Mouse (Mus musculus): ENCODE results near the gene Tspan31. TPM values are rescaled to one million over a fixed set of nuclear protein-coding genes. Genes with fewer than 3 reads are reported as not detected.
"Not testable (repeated sequence)": the region's sequence is repeated elsewhere in the genome, so short reads cannot be mapped to it uniquely, and the experiment has no call there.

Tspan31 gene
- polyA plus RNA-seq, 1 experiment, result 56.7 TPM

DNA sequence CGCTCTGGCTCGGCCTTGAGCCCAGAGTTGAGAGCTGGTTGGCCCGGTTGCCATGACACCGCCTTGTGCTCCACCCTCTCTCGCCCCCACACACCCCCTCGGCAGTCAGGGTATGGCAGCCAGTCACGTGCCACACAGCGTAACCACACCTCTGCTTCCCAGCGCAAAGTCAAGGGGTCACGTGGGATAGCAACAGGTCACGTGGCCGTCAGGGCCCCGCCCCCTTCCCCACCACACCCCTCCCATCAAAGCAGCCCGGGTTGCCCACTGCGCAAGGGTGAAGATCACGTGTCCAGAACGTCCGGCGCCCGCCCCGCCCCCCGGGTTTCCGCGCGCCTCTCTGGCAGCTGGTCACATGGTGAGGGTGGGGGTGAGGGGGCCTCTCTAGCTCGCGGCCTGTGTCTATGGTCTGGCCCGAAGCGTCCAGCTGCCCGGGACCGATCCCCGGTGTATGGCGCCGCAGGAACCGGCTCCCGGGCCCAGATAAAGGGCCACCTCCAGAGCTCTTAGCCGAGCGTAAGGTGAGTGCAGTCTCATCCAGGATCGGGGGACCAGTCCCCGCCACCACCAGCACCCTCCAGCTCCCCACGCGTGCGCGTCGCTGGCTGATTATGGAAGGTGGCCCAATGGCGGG is 6.7 kb downstream of the Tspan31 start, which contains the start of gene Cdk4:
Gene Cdk4 (plus strand): TSS at position 296 of the 634 bp plus-strand sequence.
- 0 out of 2 replicates have a peak, but pooled peaks cover 3% of the 10 kb centered on the region for H3K4me1 ChIP-seq (ENCODE audit: control insufficient read depth, insufficient read depth, insufficient read length, low read length)
- peak within 1 kb of the TSS; percentile 41 for H3K27ac ChIP-seq (replicated peaks; ENCODE audit: low read depth, low read length)
- peak within 1 kb of the TSS; percentile 78 for H3K4me3 ChIP-seq (ENCODE audit: insufficient read depth, low read depth, low read length)

DNA sequence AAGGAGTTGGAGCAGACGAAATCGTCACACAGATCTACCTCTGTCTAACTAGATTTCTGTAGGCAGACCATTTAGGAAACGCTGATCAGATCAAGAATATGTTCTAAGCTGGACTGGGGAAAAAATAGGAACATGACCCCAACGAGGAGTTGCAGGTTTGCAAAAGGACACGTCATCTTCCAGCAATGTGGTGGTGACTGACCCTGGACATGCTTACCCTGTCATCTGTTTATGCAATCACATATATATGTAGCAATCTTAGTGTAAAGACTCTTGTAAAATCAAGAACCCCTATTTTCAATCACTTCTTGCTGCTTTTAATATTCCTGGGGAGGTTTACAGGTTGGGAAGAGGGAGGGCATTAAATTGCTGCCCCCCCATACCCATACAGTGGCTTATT is 7.6 kb downstream of the Tspan31 start:
- H3K4me1 ChIP-seq (ENCODE audit: control insufficient read depth, insufficient read depth, insufficient read length, low read length), result 0 out of 2 replicates have a peak, but pooled peaks cover 3% of the 10 kb centered on the region
- H3K4me3 ChIP-seq (ENCODE audit: insufficient read depth, low read depth, low read length), result no peak overlapping the region
- H3K27ac ChIP-seq (replicated peaks; ENCODE audit: low read depth, low read length), result no peak overlapping the region

DNA sequence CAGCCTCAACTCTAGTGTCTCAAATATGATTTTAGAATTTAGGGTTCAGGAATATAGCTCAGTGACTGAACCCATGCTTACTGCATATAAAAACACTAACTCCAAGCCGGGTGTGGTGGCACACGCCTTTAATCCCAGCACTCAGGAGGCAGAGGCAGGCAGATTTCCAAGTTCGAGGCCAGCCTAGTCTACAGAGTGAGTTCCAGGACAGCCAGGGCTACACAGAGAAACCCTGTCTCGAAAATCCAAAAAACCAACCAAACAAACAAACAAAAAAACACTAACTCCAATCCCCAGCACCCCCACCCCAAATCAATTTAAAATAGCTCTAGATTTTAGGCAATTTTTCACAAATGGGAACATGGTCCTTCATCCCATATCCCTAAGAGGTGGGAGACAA is 8.0 kb downstream of the Tspan31 start:
- not testable (repeated sequence) for H3K4me1 ChIP-seq (ENCODE audit: control insufficient read depth, insufficient read depth, insufficient read length, low read length); H3K27ac ChIP-seq (replicated peaks; ENCODE audit: low read depth, low read length); H3K4me3 ChIP-seq (ENCODE audit: insufficient read depth, low read depth, low read length)

DNA sequence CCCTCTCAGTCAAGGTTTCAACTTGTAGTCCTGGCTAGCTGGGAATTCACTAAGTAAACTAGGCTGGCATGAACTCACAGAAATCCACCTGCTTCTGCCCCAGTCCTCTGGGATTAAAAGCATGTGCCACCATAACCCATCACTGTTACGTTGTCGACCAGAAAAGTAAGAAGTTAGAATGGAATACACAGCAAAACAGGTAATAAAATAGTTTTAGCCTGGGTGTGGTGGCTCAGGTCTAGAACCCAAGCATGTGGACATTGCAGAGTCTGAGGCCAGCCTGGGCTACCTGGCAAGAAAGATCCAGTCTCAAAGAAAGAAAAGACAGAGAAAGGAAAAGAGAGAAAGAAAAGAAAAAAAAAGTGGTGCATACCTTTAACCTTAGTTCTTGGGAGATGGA is 8.6 kb downstream of the Tspan31 start:
- no peak overlapping the region for H3K27ac ChIP-seq (replicated peaks; ENCODE audit: low read depth, low read length)
- no peak overlapping the region for H3K4me3 ChIP-seq (ENCODE audit: insufficient read depth, low read depth, low read length)
- 0 out of 2 replicates have a peak, but pooled peaks cover 3% of the 10 kb centered on the region for H3K4me1 ChIP-seq (ENCODE audit: control insufficient read depth, insufficient read depth, insufficient read length, low read length)

DNA sequence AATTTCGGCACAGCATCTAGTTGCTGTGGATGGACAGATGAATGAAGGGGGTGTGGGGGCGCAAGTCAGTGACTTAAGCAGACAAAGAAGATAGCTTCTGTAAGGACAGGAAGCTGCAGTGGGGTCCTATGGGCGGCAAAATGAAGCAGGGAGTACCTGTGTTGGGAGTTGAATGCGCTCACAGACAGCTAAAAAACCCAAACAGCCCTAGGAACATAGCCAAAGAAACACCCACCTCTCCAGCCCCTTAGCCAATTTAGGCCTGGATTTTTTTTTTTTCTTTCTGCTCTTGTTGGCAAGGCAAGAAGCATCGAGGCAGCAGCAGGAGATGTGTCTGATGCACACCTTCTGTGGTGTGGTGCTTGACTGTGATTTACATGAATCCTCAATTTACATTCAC is 9.0 kb downstream of the Tspan31 start:
- Histone ChIP-seq H3K4me3 (ENCODE audit: insufficient read depth, low read depth, low read length) (no peak overlapping the region), H3K27ac (replicated peaks; ENCODE audit: low read depth, low read length) (no peak overlapping the region), H3K4me1 (ENCODE audit: control insufficient read depth, insufficient read depth, insufficient read length, low read length) (0 out of 2 replicates have a peak, but pooled peaks cover 3% of the 10 kb centered on the region)

DNA sequence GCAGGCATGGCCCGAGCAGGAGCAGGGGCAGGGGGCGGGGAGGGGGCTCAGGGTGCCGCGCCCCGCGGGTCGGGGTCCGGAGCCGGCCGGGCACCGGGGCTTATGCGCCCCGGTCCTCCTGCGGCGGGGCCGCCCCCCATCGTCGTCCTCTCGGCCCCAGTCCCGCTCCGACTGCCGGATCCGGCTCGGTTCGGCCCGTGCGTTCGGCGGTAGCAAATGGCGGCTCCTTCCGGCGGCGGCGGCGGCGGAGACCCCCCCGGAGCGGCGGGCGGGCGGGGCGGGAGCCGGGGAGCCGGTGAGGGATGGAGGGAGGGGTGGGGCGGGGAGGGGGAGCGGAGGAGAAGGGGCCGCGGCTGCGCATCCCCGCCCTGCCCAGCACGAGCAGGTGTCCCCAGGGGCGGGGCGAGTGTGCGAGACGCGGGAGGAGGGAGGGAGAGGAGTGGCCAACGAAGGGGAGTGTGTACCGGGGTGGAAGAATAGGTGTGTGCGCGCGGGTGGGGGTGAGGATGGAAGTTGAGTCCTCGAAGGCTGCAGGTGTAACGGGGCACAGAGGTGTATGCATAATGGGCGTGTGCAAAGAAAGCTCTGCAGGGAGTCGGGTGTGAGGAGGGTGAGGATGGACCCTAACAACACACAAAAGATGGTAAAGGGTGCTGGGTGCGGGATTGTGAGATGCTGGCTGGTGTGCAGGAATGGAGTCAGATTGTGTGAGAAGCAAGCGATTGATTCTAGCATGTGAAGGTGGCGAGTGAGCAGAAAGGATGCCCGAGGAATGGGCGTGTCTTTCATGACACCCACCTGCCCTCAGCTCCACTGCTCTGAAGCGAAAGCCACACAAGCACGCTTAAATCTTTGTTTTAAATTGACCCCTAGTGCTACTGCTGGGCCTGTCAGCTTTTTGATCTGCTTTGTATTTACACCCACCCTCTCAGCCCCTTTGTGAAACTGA is 9.8 kb downstream of the Tspan31 start, which contains the start of gene March9:
Gene March9 (minus strand): TSS at position 217 of the 949 bp plus-strand sequence.
- Histone ChIP-seq H3K4me3 (ENCODE audit: insufficient read depth, low read depth, low read length) (peak within 1 kb of the TSS; percentile 58), H3K27ac (replicated peaks; ENCODE audit: low read depth, low read length) (no peak within 1 kb of the TSS), H3K4me1 (ENCODE audit: control insufficient read depth, insufficient read depth, insufficient read length, low read length) (0 out of 2 replicates have a peak, but pooled peaks cover 3% of the 10 kb centered on the region)

DNA sequence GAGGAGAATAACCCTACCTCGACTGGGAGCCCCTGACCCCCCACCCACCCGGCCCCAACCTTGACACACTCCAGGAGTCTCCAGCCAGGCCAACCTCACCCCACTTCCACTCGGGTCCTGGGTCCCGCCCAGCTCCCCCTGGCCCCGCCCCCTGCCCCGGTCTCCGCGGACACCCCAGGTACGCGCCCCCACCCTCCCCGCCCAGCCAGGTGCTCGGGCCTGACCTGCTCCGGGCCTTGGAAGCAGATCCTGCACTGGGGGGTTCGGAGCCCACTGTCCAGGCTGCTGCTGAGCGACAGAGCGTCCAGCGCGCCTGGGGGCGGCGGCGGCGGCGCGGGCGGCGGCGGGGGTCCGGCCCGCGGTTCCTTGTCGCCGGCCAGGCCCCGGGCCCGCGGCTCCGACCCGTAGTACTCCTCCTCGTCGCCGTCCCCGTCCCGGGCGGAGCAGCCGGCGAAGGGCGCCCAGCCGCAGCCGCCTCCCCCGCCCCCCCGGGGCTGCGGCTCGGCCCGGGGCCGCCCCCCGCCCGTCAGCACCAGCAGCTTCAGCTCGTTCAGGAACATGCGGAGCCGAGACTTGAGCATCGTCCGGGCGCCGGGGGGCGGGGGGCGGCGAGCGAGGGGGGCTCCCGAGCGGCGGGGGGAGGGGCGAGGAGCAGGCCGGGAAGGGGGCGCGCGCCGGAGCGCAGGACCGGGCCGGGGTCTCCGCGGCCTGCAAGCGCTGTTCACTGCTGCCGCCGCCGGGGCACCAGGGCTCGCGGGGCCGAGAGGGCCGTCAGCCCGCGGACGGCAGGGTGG is 10.7 kb downstream of the Tspan31 start:
- Histone ChIP-seq H3K4me3 (ENCODE audit: insufficient read depth, low read depth, low read length) (peak overlapping the region; percentile 58), H3K4me1 (ENCODE audit: control insufficient read depth, insufficient read depth, insufficient read length, low read length) (0 out of 2 replicates have a peak, but pooled peaks cover 2% of the 10 kb centered on the region), H3K27ac (replicated peaks; ENCODE audit: low read depth, low read length) (no peak overlapping the region)

DNA sequence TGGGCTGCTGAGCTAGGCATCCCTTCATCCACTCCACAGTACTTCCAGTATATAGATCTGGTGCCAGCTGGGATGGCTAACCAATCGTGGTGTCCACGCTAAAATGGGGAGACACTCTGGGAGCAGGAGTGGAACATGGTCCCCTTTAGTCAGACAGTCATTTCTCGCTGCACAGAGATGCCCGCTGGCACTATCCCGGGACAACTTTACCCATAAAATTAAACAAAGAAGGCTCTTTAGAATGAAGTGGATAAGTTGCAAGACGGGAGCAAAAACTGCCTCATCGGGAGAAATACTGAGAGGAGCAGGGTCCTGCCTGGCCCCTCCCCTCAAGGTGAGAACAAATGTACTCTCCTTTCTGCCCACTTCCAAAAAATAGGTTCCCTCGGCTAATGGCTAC is 11.4 kb downstream of the Tspan31 start:
- Histone ChIP-seq H3K4me1 (ENCODE audit: control insufficient read depth, insufficient read depth, insufficient read length, low read length) (no peaks in the 10 kb centered on the region), H3K27ac (replicated peaks; ENCODE audit: low read depth, low read length) (no peak overlapping the region), H3K4me3 (ENCODE audit: insufficient read depth, low read depth, low read length) (peak overlapping the region; percentile 27)

DNA sequence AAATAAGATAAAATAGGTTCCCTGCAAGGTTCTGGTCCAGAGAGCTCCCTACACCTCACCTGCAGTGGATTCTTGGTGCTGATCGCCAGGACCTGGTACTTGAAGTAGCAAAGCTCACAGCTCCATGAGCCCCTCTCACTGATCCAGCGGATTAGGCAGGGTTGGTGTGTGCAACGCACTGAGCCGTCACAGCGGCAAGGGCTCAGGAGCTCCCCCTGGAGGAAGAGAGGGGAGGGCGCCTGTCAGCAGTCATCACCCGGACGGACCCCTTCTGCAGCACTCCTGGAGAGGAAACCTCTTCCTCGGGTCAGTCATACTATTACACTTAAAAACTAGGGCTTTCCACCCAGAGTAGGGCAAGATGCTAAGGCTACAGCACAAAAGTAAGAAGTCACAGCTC is 11.9 kb downstream of the Tspan31 start:
- Histone ChIP-seq H3K27ac (replicated peaks; ENCODE audit: low read depth, low read length) (no peak overlapping the region), H3K4me3 (ENCODE audit: insufficient read depth, low read depth, low read length) (peak overlapping the region; percentile 27)

DNA sequence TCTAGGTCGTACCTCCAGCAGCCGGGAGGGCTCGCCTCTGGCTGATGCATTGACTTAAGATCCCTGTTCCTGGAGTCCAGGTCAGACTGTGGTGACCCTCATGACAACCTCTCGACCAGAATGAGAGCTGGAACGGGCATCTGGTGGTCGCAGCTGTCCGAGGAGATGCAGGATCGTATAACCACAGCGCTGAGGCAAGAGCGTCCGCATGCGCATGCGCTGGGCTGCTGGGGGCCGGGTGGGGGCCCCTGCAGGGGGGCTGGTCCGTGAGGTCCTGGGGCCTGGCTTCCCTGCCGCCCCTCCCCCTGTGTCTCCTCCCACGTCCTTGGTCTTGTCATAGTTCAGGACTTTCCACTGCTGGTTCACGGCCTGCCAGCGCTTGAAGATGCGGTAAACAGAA is 13.6 kb downstream of the Tspan31 start:
- Histone ChIP-seq H3K27ac (replicated peaks; ENCODE audit: low read depth, low read length) (no peak overlapping the region), H3K4me1 (ENCODE audit: control insufficient read depth, insufficient read depth, insufficient read length, low read length) (no peaks in the 10 kb centered on the region), H3K4me3 (ENCODE audit: insufficient read depth, low read depth, low read length) (no peak overlapping the region)

More for the DNA sequence above, 11.9 kb downstream of the Tspan31 start:
- no peaks in the 10 kb centered on the region for H3K4me1 ChIP-seq (ENCODE audit: control insufficient read depth, insufficient read depth, insufficient read length, low read length)

DNA sequence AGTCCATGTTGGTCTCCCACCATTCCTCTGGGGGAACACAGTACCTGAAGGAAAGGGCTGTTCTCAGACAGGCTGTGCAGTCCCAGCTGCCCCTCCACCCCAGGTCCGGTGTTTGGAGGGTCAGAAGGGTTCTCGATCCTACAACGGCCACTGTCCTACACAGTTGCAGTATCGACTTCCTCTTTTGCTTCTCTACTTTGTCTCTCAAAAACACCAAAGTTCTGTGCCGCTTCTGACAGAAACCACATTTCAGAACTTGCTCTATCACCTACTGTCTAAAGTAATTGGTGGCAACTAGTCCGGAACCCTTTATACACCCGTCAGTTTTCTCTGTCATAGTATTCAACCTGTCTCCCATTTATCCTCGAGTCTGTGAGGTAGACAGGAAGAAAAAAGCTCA is 14.7 kb downstream of the Tspan31 start:
- Histone ChIP-seq H3K27ac (replicated peaks; ENCODE audit: low read depth, low read length) (no peak overlapping the region), H3K4me1 (ENCODE audit: control insufficient read depth, insufficient read depth, insufficient read length, low read length) (no peaks in the 10 kb centered on the region), H3K4me3 (ENCODE audit: insufficient read depth, low read depth, low read length) (no peak overlapping the region)

DNA sequence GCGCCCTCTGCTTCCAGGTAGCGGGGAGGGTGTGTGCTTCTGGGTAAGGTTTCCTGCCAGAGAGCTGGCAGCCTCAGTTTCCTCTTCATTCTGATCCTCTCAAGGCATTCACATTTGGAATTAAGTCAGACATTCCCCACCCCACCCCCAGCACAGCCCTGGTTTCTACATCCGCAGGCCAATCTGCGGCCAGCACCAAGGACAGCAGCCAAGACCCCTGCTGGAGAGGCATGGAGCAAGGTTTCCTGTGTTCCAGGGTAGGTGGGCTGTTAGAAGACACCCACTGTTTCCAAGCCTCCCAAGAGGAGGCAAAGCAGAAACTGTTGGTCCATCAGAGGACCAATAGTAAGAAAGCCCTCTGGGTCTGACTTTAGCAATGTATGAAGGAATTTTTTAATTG is 15.4 kb downstream of the Tspan31 start:
- H3K4me3 ChIP-seq (ENCODE audit: insufficient read depth, low read depth, low read length), result no peak overlapping the region
- no peaks in the 10 kb centered on the region for H3K4me1 ChIP-seq (ENCODE audit: control insufficient read depth, insufficient read depth, insufficient read length, low read length)
- no peak overlapping the region for H3K27ac ChIP-seq (replicated peaks; ENCODE audit: low read depth, low read length)

DNA sequence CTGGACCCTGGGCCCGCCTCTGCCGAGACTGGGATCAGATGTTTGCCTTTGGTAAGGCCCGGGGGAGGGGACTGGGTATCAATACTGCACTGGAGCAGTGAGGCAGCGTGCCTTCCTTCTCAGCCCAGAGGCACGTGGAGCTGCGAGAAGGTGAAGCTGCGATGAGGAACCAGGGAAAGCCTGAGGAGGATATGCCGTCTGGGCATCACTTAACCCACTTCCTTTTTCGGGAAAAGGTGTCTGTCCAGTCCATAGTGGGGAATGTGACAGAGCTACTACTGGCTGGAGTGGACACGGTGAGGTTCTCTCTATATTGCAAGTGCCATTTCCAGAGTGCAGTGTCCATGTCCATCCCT is 20.0 kb downstream of the Tspan31 start:
- Histone ChIP-seq H3K27ac (replicated peaks; ENCODE audit: low read depth, low read length) (no peak overlapping the region), H3K4me3 (ENCODE audit: insufficient read depth, low read depth, low read length) (no peak overlapping the region), H3K4me1 (ENCODE audit: control insufficient read depth, insufficient read depth, insufficient read length, low read length) (peaks cover 6% of the 10 kb centered on the region)

DNA sequence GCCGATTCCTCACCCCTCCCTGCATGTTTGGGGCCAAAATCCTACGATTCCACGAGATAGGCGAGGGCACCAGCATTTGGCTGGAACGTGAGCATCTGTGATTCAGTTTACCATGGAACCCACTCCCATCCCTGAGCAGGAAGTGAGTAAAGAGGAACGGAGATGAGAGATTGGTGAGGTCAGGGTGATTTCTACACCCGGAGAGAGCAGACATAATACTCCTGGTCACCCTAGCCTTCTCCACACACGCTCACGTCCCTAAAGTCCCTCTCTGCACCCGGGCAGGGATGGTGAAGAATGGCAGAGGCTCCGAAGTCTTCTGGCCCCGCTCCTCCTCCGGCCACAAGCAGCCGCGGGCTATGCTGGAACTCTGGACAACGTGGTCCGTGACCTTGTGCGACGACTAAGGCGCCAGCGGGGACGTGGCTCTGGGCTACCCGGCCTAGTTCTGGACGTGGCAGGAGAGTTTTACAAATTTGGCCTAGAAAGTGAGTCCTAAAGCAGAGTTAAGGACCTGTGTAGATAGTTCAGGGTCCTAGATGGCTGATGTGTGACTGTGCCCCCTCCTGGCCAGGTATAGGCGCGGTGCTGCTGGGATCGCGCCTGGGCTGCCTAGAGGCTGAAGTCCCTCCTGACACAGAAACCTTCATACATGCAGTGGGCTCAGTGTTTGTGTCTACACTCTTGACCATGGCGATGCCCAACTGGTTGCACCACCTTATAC is 20.5 kb downstream of the Tspan31 start:
- no peak overlapping the region for H3K27ac ChIP-seq (replicated peaks; ENCODE audit: low read depth, low read length)
- peak overlapping the region; percentile 39 for H3K4me3 ChIP-seq (ENCODE audit: insufficient read depth, low read depth, low read length)
- peaks cover 6% of the 10 kb centered on the region for H3K4me1 ChIP-seq (ENCODE audit: control insufficient read depth, insufficient read depth, insufficient read length, low read length)
